15 mouse cellular contexts compared by ENCODE assay signal in genomic region chr8:6340158-6340855, GRCm38 (mm10).
DNase-seq lines count a peak whose midpoint lies in the region; ATAC-seq and TF ChIP-seq lines count a peak whose summit lies in the region.
"Had no signal": no experiment of that assay in that cellular context is flagged by ENCODE, and none has a peak within 500 bp of the region (broad histone marks: within the 10 kb centered on the region; RNA-seq: fewer than 3 reads in every experiment).

No protein-coding gene starts in this region.

- peak; percentile 48; the same call in 1 of the 2 replicates for ATAC-seq in forebrain, embryonic 14.5 days
- ATAC-seq in lung, embryonic 14.5 days (ENCODE audit: insufficient read depth) = peak; percentile 71; the same call in 1 of the 2 replicates
- peak; percentile 37; the same call in 1 of the 2 replicates for ATAC-seq in hindbrain, embryonic 16.5 days
- ATAC-seq: inflammation-experienced regulatory T-cells, adult 6 months had no signal

- H3K27me3 ChIP-seq in forebrain, embryonic 14.5 days (replicated peaks; ENCODE audit: control insufficient read depth, insufficient read depth, low read length) = no peaks in the 10 kb centered on the region
- H3K27me3 ChIP-seq in forebrain, embryonic 10.5 days (ENCODE audit: poor library complexity, severe bottlenecking) = no peaks in the 10 kb centered on the region
- H3K27me3 ChIP-seq in lung, embryonic 14.5 days (ENCODE audit: insufficient read depth, low read length) = no peaks in the 10 kb centered on the region
- H3K27me3 ChIP-seq in hindbrain, embryonic 16.5 days (replicated peaks; ENCODE audit: control insufficient read depth, insufficient read depth, low read length) = no peaks in the 10 kb centered on the region

- no peak for TF ChIP-seq CTCF in lung, embryonic 14.5 days (IDR thresholded peaks at IDR 0.05; ENCODE audit: low read depth)

- 48% methylated on average over 3 of the region's 3 CpGs for WGBS in forebrain, embryonic 14.5 days
- WGBS in forebrain, embryonic 10.5 days = 76% methylated on average over 3 of the region's 3 CpGs
- WGBS in lung, embryonic 14.5 days = 28% methylated on average over 3 of the region's 3 CpGs
- 33% methylated on average over 3 of the region's 3 CpGs for WGBS in hindbrain, embryonic 16.5 days

- no peaks in the 10 kb centered on the region for H3K4me1 ChIP-seq in forebrain, embryonic 14.5 days (ENCODE audit: control insufficient read depth, insufficient read depth, low read length)
- no peaks in the 10 kb centered on the region for H3K4me1 ChIP-seq in forebrain, embryonic 10.5 days
- no peaks in the 10 kb centered on the region for H3K4me1 ChIP-seq in lung, embryonic 14.5 days (ENCODE audit: insufficient read depth)
- H3K4me1 ChIP-seq in hindbrain, embryonic 16.5 days (ENCODE audit: control insufficient read depth, insufficient read depth, low read depth, low read length) = no peaks in the 10 kb centered on the region
- H3K4me1 ChIP-seq: midbrain, embryonic 10.5 days had no signal

- no peak overlapping the region for H3K27ac ChIP-seq in forebrain, embryonic 14.5 days (ENCODE audit: low read depth, low read length)
- no peak overlapping the region for H3K27ac ChIP-seq in forebrain, embryonic 10.5 days
- H3K27ac ChIP-seq in lung, embryonic 14.5 days (ENCODE audit: low read depth) = no peak overlapping the region
- no peak overlapping the region for H3K27ac ChIP-seq in hindbrain, embryonic 16.5 days (ENCODE audit: low read depth, low read length)
- H3K27ac ChIP-seq: heart, adult 2 months; midbrain, embryonic 10.5 days had no signal

- no peaks in the 10 kb centered on the region for H3K36me3 ChIP-seq in forebrain, embryonic 14.5 days (ENCODE audit: control insufficient read depth, insufficient read depth, low read length)
- H3K36me3 ChIP-seq in forebrain, embryonic 10.5 days (replicated peaks) = no peaks in the 10 kb centered on the region
- no peaks in the 10 kb centered on the region for H3K36me3 ChIP-seq in lung, embryonic 14.5 days (ENCODE audit: insufficient read depth)
- H3K36me3 ChIP-seq in hindbrain, embryonic 16.5 days (ENCODE audit: control insufficient read depth, insufficient read depth, low read length) = no peaks in the 10 kb centered on the region
- H3K36me3 ChIP-seq: midbrain, embryonic 10.5 days had no signal

- H3K9ac ChIP-seq in forebrain, embryonic 14.5 days (ENCODE audit: low read length) = no peak overlapping the region
- H3K9ac ChIP-seq in lung, embryonic 14.5 days = no peak overlapping the region
- H3K9ac ChIP-seq in hindbrain, embryonic 16.5 days (ENCODE audit: low read depth, low read length) = no peak overlapping the region

- H3K4me2 ChIP-seq in forebrain, embryonic 14.5 days (ENCODE audit: low read length) = no peak overlapping the region
- H3K4me2 ChIP-seq in lung, embryonic 14.5 days = no peak overlapping the region
- H3K4me2 ChIP-seq in hindbrain, embryonic 16.5 days (ENCODE audit: low read length) = no peak overlapping the region
- H3K4me2 ChIP-seq: liver, embryonic 11.5 days had no signal

- H3K4me3 ChIP-seq in forebrain, embryonic 14.5 days (ENCODE audit: low read depth, low read length) = no peak overlapping the region
- no peak overlapping the region for H3K4me3 ChIP-seq in forebrain, embryonic 10.5 days
- no peak overlapping the region for H3K4me3 ChIP-seq in lung, embryonic 14.5 days (ENCODE audit: low read depth, low read length)
- H3K4me3 ChIP-seq in hindbrain, embryonic 16.5 days (ENCODE audit: low read length) = no peak overlapping the region
- H3K4me3 ChIP-seq: heart, adult 2 months; midbrain, embryonic 10.5 days had no signal

- H3K9me3 ChIP-seq in forebrain, embryonic 14.5 days (replicated peaks; ENCODE audit: control insufficient read depth, low read length) = no peaks in the 10 kb centered on the region
- H3K9me3 ChIP-seq in forebrain, embryonic 10.5 days = no peaks in the 10 kb centered on the region
- no peaks in the 10 kb centered on the region for H3K9me3 ChIP-seq in lung, embryonic 14.5 days (ENCODE audit: low read depth, low read length)
- no peaks in the 10 kb centered on the region for H3K9me3 ChIP-seq in hindbrain, embryonic 16.5 days (ENCODE audit: control insufficient read depth, low read length)
- H3K9me3 ChIP-seq: midbrain, embryonic 10.5 days had no signal

- peak; percentile 55 for DNase-seq in forebrain, embryonic 14.5 days (ENCODE audit: low spot score)
- no peak for DNase-seq in forebrain, embryonic 10.5 days (ENCODE audit: extremely low spot score, low spot score)
- DNase-seq in lung, embryonic 14.5 days = peak; percentile 61
- no peak for DNase-seq in lung, adult 18-20 months
- DNase-seq in Muller cell, postnatal 12 days (ENCODE audit: inconsistent ontology term) = peak; percentile 71
- DNase-seq in cerebellum, adult 8-10 months = no peak
- no peak for DNase-seq in left cerebral cortex, postnatal 25 days (ENCODE audit: low spot score in 2 of 2)
- DNase-seq: cerebellum, adult 2 months; heart, adult 2 months; layer of hippocampus, adult 9-11 months; right cerebral cortex, postnatal 4 days had no signal

- intact Hi-C loops in left cerebral cortex, postnatal 25 days (cut with DNase I) = no loop called here

Comparison
In these comparisons a context has a peak if more than half of its experiments do, and no peak if none do; other contexts are left out.
1. DNase-seq: peak in forebrain, embryonic 14.5 days (single experiment), lung, embryonic 14.5 days (single experiment) and Muller cell, postnatal 12 days (single experiment); none in forebrain, embryonic 10.5 days (single experiment), lung, adult 18-20 months (0 of 2), cerebellum, adult 8-10 months (single experiment) and left cerebral cortex, postnatal 25 days (0 of 2).
2. Peak in every context shown above with its lines, with median percentiles within 50 percentile points of each other: ATAC-seq.